Mouse (Mus musculus): Measurements from ENCODE around the gene Pde3b. TPM values are rescaled to one million over a fixed set of nuclear protein-coding genes. Genes with fewer than 3 reads are reported as not detected.

The Pde3b gene
- polyA plus RNA-seq, 1 experiment from 2014 or later, result 4.1 TPM

DNA sequence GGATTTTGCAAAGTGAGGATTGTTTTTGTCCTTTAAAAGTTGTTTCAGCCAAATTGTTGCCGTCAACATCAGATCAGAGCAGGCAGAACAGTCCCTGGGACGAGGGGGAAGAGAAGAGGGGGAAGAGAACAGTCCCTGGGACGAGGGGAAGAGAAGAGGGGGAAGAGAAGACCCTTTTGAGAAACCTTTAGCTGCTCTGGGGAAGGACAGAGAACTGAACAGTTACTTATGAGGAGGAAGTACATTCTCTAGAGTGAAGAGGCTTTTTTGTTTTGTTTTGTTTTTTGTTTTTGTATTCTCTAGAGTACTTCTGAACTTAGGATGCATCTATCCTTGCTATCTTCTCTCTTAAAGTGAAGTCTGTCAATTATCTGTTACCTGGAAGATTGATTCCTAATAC lies 37.8 kb downstream of the Pde3b start:
- Histone ChIP-seq H3K4me1 (no peaks in the 10 kb centered on the region), H3K4me2 (no peak overlapping the region), H3K36me3 (no peaks in the 10 kb centered on the region), H3K9ac (no peak overlapping the region), H3K27ac (no peak overlapping the region), H3K9me3 (no peaks in the 10 kb centered on the region), H3K4me3 (no peak overlapping the region), H3K27me3 (no peaks in the 10 kb centered on the region)
- ATAC-seq (ENCODE audit: insufficient number of reproducible peaks, low FRiP score, low TSS enrichment, low read depth), result no peak
- 51% methylated on average over 3 of the region's 3 CpGs for WGBS

DNA sequence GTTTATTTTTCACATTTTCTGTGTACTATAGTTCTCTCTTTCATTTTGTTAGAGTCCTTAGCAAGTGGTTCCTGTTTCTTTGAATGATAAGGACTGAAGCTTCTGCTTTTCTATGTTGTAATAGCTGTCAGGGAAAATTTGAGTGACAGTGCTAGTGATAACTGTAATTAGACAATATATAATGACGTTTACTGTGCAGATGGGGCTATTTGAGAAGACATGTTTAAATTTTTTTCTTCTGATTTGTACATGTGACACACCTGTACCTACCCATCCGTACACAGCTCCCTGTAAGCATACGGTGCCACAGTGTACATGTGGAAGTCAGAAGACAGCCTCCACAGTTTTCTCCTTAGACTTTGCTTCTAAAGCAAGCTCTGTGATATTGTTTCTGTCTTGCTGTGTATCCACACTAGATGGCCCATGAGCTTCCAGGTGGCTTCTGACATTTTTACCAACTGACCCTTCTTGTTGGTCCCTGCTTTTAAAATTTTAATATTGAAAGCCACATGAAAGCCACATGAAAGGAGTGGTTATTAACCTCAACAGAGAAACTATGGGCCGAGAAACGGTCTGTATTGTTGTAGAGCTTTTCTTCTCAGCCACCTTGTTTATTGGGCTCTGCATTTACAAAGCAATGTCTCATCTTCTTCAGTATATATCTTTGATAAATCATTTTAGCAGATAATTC lies 38.4 kb downstream of the Pde3b start:
- no peak for ATAC-seq (ENCODE audit: insufficient number of reproducible peaks, low FRiP score, low TSS enrichment, low read depth)
- Histone ChIP-seq H3K4me2 (no peak overlapping the region), H3K36me3 (no peaks in the 10 kb centered on the region), H3K4me1 (no peaks in the 10 kb centered on the region), H3K27ac (no peak overlapping the region), H3K4me3 (no peak overlapping the region), H3K27me3 (no peaks in the 10 kb centered on the region), H3K9me3 (no peaks in the 10 kb centered on the region), H3K9ac (no peak overlapping the region)
- WGBS, result 77% methylated on average over 5 of the region's 5 CpGs

DNA sequence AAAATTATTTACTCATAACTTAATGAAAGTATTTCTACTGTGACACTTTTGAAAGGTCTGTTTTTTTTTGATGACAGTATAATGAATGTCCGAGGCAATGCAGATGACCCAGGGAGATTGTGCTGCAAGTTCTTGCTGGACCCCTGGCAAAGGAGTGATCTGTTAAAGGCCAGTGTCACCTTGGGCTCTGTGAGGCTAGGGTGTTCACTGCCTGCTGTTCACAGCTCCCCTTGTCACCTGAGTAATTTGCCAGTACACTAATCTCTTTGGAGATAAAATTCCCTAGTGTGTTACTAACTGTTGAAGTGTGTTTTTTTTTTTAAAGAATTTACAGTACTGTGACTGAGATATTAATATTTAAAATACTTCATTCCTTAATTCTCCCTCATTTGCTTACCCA lies 39.8 kb downstream of the Pde3b start:
- 86% methylated on average over 1 of the region's 1 CpGs for WGBS
- Histone ChIP-seq H3K27ac (no peak overlapping the region), H3K9me3 (no peaks in the 10 kb centered on the region), H3K4me3 (no peak overlapping the region), H3K4me2 (no peak overlapping the region), H3K4me1 (no peaks in the 10 kb centered on the region), H3K36me3 (no peaks in the 10 kb centered on the region), H3K27me3 (no peaks in the 10 kb centered on the region), H3K9ac (no peak overlapping the region)
- no peak for ATAC-seq (ENCODE audit: insufficient number of reproducible peaks, low FRiP score, low TSS enrichment, low read depth)

DNA sequence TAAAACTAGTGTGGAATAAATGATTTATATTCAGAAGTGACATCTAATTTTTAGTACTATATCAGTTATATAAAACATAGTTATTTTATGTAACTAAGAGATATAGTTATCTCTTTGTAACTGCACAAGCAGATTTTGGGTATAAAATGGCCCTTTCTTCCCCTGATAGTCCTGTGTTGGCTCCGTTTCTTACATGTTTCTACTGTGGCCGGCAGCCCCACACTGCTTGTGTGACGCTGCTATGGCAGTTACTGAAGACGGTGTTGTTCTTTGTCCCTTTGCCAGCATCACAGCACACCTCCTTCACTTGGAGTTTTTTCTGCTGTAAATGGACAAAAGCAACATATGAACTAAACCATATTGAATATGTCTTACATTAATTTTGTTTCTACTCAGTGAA lies 41.8 kb downstream of the Pde3b start:
- WGBS, result 79% methylated on average over 4 of the region's 4 CpGs

DNA sequence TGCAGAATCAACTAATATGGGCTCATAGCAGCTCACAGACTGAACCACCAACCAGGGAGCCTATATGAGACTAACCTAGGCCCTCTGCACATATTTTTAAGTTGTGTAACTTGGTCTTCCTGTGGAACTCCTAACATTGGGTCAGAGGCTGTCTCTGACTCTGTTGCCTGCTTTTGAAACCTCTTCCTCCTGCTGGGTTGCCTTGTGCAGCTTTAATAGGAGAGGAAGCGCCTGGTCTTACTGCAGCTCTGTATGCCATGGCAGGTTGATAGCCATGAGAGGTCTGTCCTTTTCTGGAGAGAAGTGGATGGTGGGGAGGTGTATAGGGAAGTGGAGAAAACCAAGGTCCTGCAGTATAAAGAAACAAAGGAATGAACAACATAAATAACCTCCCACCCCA lies 44.8 kb downstream of the Pde3b start:
- Histone ChIP-seq H3K27me3 (no peaks in the 10 kb centered on the region), H3K9ac (no peak overlapping the region), H3K4me2 (no peak overlapping the region), H3K4me1 (no peaks in the 10 kb centered on the region), H3K9me3 (no peaks in the 10 kb centered on the region), H3K36me3 (no peaks in the 10 kb centered on the region), H3K4me3 (no peak overlapping the region), H3K27ac (no peak overlapping the region)
- ATAC-seq (ENCODE audit: insufficient number of reproducible peaks, low FRiP score, low TSS enrichment, low read depth), result no peak
- WGBS, result 68% methylated on average over 1 of the region's 1 CpGs

More for the DNA sequence above, 41.8 kb downstream of the Pde3b start:
- Histone ChIP-seq H3K9me3 (no peaks in the 10 kb centered on the region), H3K9ac (no peak overlapping the region), H3K4me1 (no peaks in the 10 kb centered on the region), H3K27ac (no peak overlapping the region), H3K4me3 (no peak overlapping the region), H3K36me3 (no peaks in the 10 kb centered on the region), H3K27me3 (no peaks in the 10 kb centered on the region), H3K4me2 (no peak overlapping the region)
- no peak for ATAC-seq (ENCODE audit: insufficient number of reproducible peaks, low FRiP score, low TSS enrichment, low read depth)

DNA sequence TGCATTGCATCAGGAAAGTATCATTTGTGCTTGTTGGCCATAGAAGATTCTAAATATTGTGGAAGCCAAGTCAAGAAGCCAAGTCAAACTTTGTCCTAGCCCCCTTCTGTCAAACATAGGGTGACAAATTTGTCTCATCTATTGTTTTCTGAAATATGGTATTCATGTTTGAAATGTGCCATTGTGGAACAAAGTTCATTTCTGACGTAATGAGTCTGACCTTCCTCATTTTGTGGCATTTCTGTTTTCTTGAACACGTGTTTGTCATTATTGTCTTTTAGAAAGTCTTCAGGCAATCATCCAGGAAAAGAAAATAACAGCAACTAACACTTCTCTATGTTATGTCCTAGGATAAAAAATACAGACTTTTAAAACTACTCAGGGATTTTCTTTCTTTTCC lies 46.6 kb downstream of the Pde3b start:
- Histone ChIP-seq H3K27ac (no peak overlapping the region), H3K9me3 (no peaks in the 10 kb centered on the region), H3K27me3 (no peaks in the 10 kb centered on the region), H3K4me2 (no peak overlapping the region), H3K9ac (no peak overlapping the region), H3K36me3 (no peaks in the 10 kb centered on the region), H3K4me3 (no peak overlapping the region), H3K4me1 (no peaks in the 10 kb centered on the region)
- 64% methylated on average over 2 of the region's 2 CpGs for WGBS
- ATAC-seq (ENCODE audit: insufficient number of reproducible peaks, low FRiP score, low TSS enrichment, low read depth), result no peak

DNA sequence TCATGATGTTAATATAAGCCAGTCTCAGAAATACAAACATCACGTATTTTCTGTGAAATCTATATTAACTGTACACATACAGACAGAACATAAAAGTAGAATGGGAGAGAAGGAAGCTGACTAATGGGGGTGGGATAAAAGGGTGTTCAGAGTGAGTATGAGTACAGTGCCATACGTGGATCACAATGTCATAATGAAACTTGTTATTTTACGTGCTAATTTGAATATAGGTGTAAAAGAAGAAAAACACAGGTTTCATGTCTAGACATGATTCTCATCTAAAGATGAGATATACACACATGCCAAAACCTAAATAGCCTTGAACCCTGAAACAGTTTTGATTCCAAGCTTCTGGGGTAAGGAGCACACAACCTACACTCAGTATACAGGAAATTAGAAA lies 51.3 kb downstream of the Pde3b start:
- Histone ChIP-seq H3K4me1 (no peaks in the 10 kb centered on the region), H3K9ac (no peak overlapping the region), H3K4me2 (no peak overlapping the region), H3K27me3 (no peaks in the 10 kb centered on the region), H3K36me3 (no peaks in the 10 kb centered on the region), H3K4me3 (no peak overlapping the region), H3K9me3 (no peaks in the 10 kb centered on the region), H3K27ac (no peak overlapping the region)
- no peak for ATAC-seq (ENCODE audit: insufficient number of reproducible peaks, low FRiP score, low TSS enrichment, low read depth)
- WGBS, result 79% methylated on average over 3 of the region's 3 CpGs

DNA sequence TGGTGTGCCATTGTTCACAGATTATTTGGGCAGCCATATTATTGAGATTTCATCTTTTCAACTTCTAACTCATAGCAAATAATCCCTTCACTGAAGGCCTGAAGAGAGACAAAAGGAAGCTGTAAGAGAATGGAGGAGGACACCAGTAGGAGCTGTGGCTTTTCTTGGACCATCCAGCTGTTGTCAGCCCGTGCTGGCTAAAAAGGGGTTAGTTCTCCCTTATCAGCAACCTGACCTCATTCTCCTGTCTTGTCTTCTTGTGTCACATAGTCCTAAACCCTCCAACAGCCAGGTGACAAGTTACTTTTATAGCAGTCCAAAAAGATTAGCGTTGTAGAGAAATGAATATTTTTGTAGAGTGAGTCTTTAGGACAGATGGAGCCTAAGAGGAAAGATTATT lies 57.4 kb downstream of the Pde3b start:
- 75% methylated on average over 2 of the region's 2 CpGs for WGBS
- no peak overlapping the region for H3K27ac ChIP-seq

DNA sequence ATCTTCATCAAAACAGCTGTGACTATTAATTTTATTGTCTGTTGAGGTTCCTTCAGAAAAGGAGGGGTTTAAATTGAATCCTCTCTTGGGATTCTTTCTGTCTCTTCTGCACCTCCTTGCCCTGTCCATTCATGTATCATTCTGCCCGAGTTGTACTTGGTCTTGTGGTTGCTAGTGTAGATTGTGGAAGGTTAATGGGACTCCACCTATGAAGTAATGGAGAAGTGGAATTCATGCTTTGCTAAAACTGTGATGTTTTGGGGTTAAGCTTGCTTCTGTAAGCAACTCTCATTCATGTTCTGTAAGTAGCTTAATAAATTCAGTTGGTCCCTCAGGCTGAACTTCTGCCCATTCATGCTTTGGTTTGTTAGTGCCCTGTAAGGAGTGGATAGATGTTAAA lies 59.8 kb downstream of the Pde3b start:
- no peak for ATAC-seq (ENCODE audit: insufficient number of reproducible peaks, low FRiP score, low TSS enrichment, low read depth)
- Histone ChIP-seq H3K36me3 (no peaks in the 10 kb centered on the region), H3K4me2 (no peak overlapping the region), H3K4me1 (no peaks in the 10 kb centered on the region), H3K9ac (no peak overlapping the region), H3K27me3 (no peaks in the 10 kb centered on the region), H3K9me3 (no peaks in the 10 kb centered on the region), H3K27ac (no peak overlapping the region), H3K4me3 (no peak overlapping the region)
- WGBS, result 74% methylated on average over 1 of the region's 1 CpGs

More for the DNA sequence above, 57.4 kb downstream of the Pde3b start:
- Histone ChIP-seq H3K4me3 (no peak overlapping the region), H3K9me3 (no peaks in the 10 kb centered on the region), H3K4me2 (no peak overlapping the region), H3K4me1 (no peaks in the 10 kb centered on the region), H3K27me3 (no peaks in the 10 kb centered on the region), H3K36me3 (no peaks in the 10 kb centered on the region), H3K9ac (no peak overlapping the region)
- ATAC-seq (ENCODE audit: insufficient number of reproducible peaks, low FRiP score, low TSS enrichment, low read depth), result no peak

DNA sequence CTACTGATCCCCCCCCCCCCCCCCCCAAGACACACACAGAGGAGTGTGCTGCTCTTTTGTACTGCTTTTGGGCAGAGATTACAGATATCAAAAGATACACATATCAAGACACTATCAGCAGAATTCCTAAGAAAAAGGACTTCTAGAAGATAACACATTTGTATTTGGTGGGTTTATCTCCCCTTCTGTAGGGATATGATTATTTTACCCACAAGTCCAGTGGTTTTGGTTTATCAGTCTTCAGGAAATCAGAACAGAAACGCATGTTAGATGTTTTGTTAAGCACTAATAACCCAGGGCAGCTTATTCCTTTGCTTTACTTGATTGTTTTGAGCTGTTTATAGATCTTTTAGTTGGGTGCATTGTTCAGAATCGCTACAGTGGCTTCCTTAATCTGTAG lies 62.8 kb downstream of the Pde3b start:
- no peak for ATAC-seq (ENCODE audit: insufficient number of reproducible peaks, low FRiP score, low TSS enrichment, low read depth)
- no peaks in the 10 kb centered on the region for H3K27me3 ChIP-seq
- H3K4me1 ChIP-seq, result no peaks in the 10 kb centered on the region
- no peak overlapping the region for H3K4me3 ChIP-seq
- no peak overlapping the region for H3K9ac ChIP-seq
- H3K9me3 ChIP-seq, result no peaks in the 10 kb centered on the region
- no peak overlapping the region for H3K4me2 ChIP-seq
- 89% methylated on average over 2 of the region's 2 CpGs for WGBS
- H3K36me3 ChIP-seq, result no peaks in the 10 kb centered on the region
- no peak overlapping the region for H3K27ac ChIP-seq

DNA sequence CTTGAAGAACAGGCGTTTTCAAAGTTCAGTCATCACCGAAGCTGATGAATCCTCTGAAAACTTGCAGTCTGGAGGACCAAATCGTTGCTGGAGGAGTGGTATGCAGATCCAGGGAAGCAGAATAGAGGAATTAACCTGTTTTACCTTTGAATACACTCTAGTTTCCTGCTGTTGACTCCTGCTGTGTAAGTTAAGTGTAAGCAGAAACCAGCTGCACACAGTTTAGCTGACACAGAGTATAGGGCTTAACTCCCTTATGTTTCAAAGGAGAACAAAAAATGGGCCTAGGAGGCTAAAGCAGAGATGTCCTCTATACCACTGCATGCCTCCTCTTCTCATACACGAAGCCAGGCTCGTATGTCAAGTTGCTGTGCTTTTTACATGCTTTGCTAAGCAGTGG lies 63.8 kb downstream of the Pde3b start:
- H3K9ac ChIP-seq, result no peak overlapping the region
- WGBS, result 40% methylated on average over 5 of the region's 5 CpGs
- ATAC-seq (ENCODE audit: insufficient number of reproducible peaks, low FRiP score, low TSS enrichment, low read depth), result no peak

DNA sequence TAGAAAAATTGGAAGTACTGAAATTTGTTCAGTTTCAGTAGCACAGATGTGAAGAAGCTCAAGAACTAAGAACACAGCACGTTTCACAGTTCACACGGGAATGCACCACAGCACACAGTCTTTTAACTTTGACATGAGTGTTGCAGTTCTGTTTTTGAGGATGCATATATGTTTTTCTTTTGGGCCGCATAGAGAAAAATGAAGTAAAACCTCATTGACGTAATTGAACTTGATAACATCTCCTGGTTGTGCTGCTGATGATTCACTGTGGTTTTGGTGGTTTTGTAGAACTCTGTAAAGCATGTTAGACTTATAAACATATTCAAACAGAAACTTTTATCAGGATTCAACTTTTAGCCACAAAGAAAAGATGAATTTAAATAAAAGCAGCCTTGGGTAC lies 64.7 kb downstream of the Pde3b start:
- no peak overlapping the region for H3K9ac ChIP-seq
- no peak overlapping the region for H3K4me3 ChIP-seq
- H3K27ac ChIP-seq, result no peak overlapping the region
- no peak overlapping the region for H3K4me2 ChIP-seq
- 70% methylated on average over 4 of the region's 4 CpGs for WGBS
- H3K27me3 ChIP-seq, result no peaks in the 10 kb centered on the region
- H3K9me3 ChIP-seq, result no peaks in the 10 kb centered on the region
- H3K4me1 ChIP-seq, result no peaks in the 10 kb centered on the region
- no peak for ATAC-seq (ENCODE audit: insufficient number of reproducible peaks, low FRiP score, low TSS enrichment, low read depth)
- H3K36me3 ChIP-seq, result no peaks in the 10 kb centered on the region

More for the DNA sequence above, 63.8 kb downstream of the Pde3b start:
- Histone ChIP-seq H3K36me3 (no peaks in the 10 kb centered on the region), H3K4me1 (no peaks in the 10 kb centered on the region), H3K27me3 (no peaks in the 10 kb centered on the region), H3K9me3 (no peaks in the 10 kb centered on the region), H3K4me3 (no peak overlapping the region), H3K4me2 (no peak overlapping the region), H3K27ac (no peak overlapping the region)

Data from limb, embryonic 15.5 days (tissue).